Mouse (Mus musculus): ENCODE results near the gene Cplx1.

GRCm38 (mm10) chr5:108543516-108544291 lies 6.1 kb downstream of the Cplx1 start:
- TF ChIP-seq CTCF (conservative IDR thresholded peaks at IDR 0.05; ENCODE audit: low read length) (no peak), NANOG (IDR thresholded peaks at IDR 0.05; ENCODE audit: borderline replicate concordance, low read length) (no peak)

Data from E14TG2a.4 (cell line).